Mouse (Mus musculus): ENCODE measurements around the gene Pea15a.

- TF ChIP-seq EP300 (IDR thresholded peaks at IDR 0.05; ENCODE audit: low read depth) (no peak), CTCF (IDR thresholded peaks at IDR 0.05; ENCODE audit: low read depth) (no peak)
Observed at GRCm38 (mm10) chr1:172228209-172228608, 21.6 kb upstream of the Pea15a start.

All from liver, postnatal 0 days (tissue).